Mouse (Mus musculus) embryonic facial prominence, embryonic 15.5 days (tissue): Measurements from ENCODE around the gene Acsl1. TPM values are rescaled to one million over a fixed set of nuclear protein-coding genes. Genes with fewer than 3 reads are reported as not detected.

Source experiments
- ATAC-seq: fragments of 200-750 bp; cut with Nextera tagmentation; 2 replicates; pipeline ENCODE4 v1.8.0; 2017; ENCODE audit warnings: low read depth, moderate TSS enrichment; ENCODE audit not compliant: insufficient number of reproducible peaks, low FRiP score, low TSS enrichment
- H3K27ac ChIP-seq: fragments of 300-500 bp; sonication (generic); replicated peaks from 2 replicates; pipeline ENCODE4 v1.5.1; 2015; ENCODE audit warnings: mild to moderate bottlenecking, inconsistent platforms
- H3K27me3 ChIP-seq: fragments of 300-500 bp; sonication (generic); 2 replicates; pipeline ENCODE4 v1.6.1; 2015; ENCODE audit warnings: inconsistent platforms
- H3K36me3 ChIP-seq: fragments of 300-500 bp; sonication (generic); 2 replicates; pipeline ENCODE4 v1.6.1; 2015; ENCODE audit warnings: mild to moderate bottlenecking, inconsistent platforms
- H3K4me1 ChIP-seq: fragments of 300-500 bp; sonication (generic); 2 replicates; pipeline ENCODE4 v1.6.1; 2015; ENCODE audit warnings: inconsistent platforms
- H3K4me2 ChIP-seq: fragments of 300-500 bp; sonication (generic); replicated peaks from 2 replicates; pipeline ENCODE4 v1.6.1; 2015; ENCODE audit warnings: mild to moderate bottlenecking, inconsistent platforms
- H3K4me3 ChIP-seq: fragments of 300-500 bp; sonication (generic); replicated peaks from 2 replicates; pipeline ENCODE4 v1.5.1; 2015; ENCODE audit warnings: mild to moderate bottlenecking, inconsistent platforms
- H3K9ac ChIP-seq: fragments of 300-500 bp; sonication (generic); 2 replicates; pipeline ENCODE4 v1.6.1; 2015; ENCODE audit warnings: inconsistent platforms
- H3K9me3 ChIP-seq: fragments of 300-500 bp; sonication (generic); replicated peaks from 2 replicates; pipeline ENCODE4 v1.6.1; 2016; ENCODE audit warnings: inconsistent platforms
- WGBS: fragments of 180-500 bp; shearing (Covaris S2); methylation state at CpG from one replicate; pipeline ENCODE4 v1.1.7; 2015; 5-methylcytosine and 5-hydroxymethylcytosine counted together
- polyA plus RNA-seq: library from polyadenylated mRNA; unstranded; fragments of >200 nt; fragmentation: Nextera tagmentation; extraction: Ambion mirVana; gene quantifications from 2 replicates; pipeline ENCODE4 v1.2.1, GENCODE M21; 2015

Gene Acsl1
- polyA plus RNA-seq, 1 experiment from 2014 or later = 44.2 TPM

DNA sequence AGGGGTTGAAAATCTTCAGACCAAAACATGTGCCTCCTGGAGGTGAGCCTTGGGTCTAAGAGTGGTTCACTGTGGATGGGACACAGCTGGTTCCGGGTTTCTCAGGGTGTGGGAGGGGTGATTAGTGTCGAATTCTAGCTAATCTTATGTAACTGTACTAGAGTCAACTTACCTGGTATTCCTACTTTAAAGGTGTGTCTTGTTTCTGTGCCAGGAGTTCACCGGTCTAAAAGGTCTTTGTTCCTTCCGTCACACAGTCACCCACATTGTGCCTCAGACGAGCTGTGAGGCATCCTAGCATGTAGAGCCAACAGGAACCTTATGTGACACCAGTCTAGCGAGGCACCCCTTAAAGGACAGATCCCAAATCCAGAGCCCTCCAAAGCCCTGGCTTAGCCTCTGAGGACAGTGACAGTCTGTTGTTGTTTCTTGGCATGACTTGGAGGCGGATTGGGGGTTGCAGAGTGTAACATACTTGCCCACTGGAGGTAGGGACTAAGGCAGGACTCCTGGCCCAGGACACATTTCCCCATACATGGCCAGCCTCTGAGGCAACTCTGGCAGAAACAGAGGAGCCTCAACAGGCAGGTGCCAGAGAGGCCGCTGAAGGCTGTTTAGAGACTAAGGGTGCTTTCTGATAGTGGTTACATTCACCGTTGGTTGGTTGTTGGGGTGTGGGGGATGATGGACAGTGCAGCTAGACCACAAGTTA lies 7.1 kb downstream of the Acsl1 start:
- WGBS = 74% methylated on average over 9 of the region's 9 CpGs
- H3K27me3 ChIP-seq = no peaks in the 10 kb centered on the region
- no peak for ATAC-seq
- H3K9ac ChIP-seq = no peak overlapping the region
- H3K9me3 ChIP-seq = no peaks in the 10 kb centered on the region
- no peak overlapping the region for H3K4me3 ChIP-seq
- no peak overlapping the region for H3K4me2 ChIP-seq
- H3K36me3 ChIP-seq = no peaks in the 10 kb centered on the region
- H3K4me1 ChIP-seq = peaks cover 10% of the 10 kb centered on the region
- H3K27ac ChIP-seq = peak overlapping the region; percentile 11; the same call in 1 of the 2 replicates

DNA sequence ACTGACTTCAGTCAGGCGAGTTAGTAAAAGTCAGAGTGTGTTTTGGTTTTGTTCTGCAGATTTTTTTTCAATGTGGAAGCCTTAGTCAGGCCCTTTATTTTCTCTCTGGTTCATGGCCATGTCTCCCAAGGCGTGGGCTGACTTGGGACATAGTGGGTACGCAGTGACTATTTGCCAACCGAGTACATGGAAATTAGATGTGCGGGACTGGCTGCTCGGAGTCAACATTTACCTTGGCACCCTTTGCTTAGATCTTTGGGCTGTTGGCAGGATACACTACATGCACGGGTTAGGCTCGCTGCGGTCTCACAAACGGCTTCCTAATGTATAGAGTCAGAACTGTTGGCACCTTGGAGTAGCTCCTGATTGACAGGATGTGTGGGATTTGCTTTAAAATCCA lies 7.9 kb downstream of the Acsl1 start:
- Histone ChIP-seq H3K4me3 (no peak overlapping the region), H3K27me3 (no peaks in the 10 kb centered on the region), H3K9ac (no peak overlapping the region), H3K4me1 (peaks cover 10% of the 10 kb centered on the region), H3K27ac (no peak overlapping the region), H3K9me3 (no peaks in the 10 kb centered on the region), H3K4me2 (no peak overlapping the region), H3K36me3 (no peaks in the 10 kb centered on the region)
- WGBS = 83% methylated on average over 10 of the region's 10 CpGs
- no peak for ATAC-seq

DNA sequence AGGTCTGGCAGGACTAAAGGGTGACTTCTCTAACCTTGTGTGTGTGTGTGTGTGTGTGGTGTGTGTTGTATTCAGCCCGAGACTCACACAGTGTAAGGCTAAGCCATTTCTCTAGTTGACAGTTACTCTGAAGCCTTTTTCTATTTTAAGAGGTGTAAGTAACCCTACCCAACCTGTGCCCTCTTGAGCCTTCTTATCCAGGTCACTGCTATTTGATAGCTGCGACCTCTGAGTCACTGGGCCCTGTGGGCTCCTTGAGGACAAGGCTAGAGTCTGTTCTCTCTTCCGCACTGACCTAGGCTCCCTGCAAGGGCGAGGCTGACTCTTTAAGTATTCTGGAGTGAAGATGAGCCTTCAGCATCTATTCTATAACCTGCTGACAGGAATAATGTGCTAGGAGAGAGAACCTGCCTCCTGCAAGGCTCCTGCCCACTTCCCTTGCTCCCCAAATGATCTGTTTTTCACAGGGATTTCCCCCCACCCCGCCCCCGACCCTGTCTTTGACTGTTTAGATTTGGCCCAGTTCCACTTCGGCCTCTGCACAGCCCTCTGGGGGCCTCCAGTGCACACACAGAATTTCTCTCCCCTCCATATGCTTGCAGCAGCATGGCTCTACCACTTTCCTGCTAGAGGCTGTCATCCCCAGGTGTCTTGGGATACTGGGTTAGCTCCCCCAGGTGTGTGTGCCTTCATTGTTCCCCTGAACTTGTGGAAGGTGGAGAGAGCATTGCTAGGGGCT lies 9.1 kb downstream of the Acsl1 start:
- H3K9ac ChIP-seq = no peak overlapping the region
- H3K4me3 ChIP-seq = no peak overlapping the region
- peaks cover 14% of the 10 kb centered on the region for H3K4me1 ChIP-seq
- no peaks in the 10 kb centered on the region for H3K27me3 ChIP-seq
- H3K9me3 ChIP-seq = no peaks in the 10 kb centered on the region
- H3K27ac ChIP-seq = no peak overlapping the region; the same call in 1 of the 2 replicates
- no peaks in the 10 kb centered on the region for H3K36me3 ChIP-seq
- no peak overlapping the region for H3K4me2 ChIP-seq
- ATAC-seq = no peak
- 40% methylated on average over 7 of the region's 7 CpGs for WGBS

DNA sequence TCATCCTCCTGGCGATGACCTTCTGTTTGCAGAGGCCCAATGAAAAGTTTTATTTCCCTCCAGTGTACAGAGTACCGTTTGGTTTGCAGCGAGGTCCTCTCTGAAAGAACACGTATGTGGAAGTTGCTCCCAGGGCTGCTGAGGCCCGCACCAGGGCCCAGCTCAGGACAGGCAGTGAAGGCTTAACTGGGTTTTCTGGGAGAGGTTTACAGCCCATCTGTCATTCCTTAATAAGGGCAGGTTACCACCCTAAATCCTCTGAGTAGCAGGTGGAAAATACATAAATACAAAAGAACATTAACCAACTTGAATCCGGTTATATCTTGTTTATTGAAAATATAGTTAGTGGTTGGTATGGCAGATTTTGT lies 9.7 kb downstream of the Acsl1 start:
- Histone ChIP-seq H3K36me3 (no peaks in the 10 kb centered on the region), H3K4me3 (no peak overlapping the region), H3K9ac (no peak overlapping the region), H3K4me1 (peaks cover 14% of the 10 kb centered on the region), H3K27me3 (no peaks in the 10 kb centered on the region), H3K4me2 (no peak overlapping the region), H3K9me3 (no peaks in the 10 kb centered on the region), H3K27ac (no peak overlapping the region; the same call in 1 of the 2 replicates)
- WGBS = 49% methylated on average over 6 of the region's 6 CpGs
- ATAC-seq = no peak

DNA sequence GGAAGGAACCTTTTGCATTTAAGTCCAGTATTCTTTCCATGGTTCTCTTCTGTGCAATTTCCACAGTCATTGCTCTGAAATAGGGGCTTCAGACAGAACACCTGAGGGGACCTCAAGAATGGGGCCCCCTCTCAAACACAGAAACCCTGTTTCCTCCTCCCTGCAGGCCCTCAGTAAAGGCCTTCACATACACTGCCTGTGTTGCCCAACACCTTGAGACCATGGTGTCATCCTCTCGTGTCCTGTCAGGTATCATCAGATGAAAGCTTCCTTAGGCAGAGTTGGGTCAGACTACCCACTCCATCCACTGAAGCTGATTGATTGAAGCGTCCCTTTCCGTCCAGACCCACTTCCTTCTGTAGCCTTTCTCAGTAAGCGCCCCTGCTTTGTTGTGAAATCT lies 11.9 kb downstream of the Acsl1 start:
- Histone ChIP-seq H3K4me2 (no peak overlapping the region), H3K4me3 (no peak overlapping the region), H3K4me1 (peaks cover 17% of the 10 kb centered on the region), H3K27ac (no peak overlapping the region), H3K9ac (no peak overlapping the region), H3K9me3 (no peaks in the 10 kb centered on the region), H3K36me3 (no peaks in the 10 kb centered on the region), H3K27me3 (no peaks in the 10 kb centered on the region)
- no peak for ATAC-seq
- 82% methylated on average over 4 of the region's 4 CpGs for WGBS

DNA sequence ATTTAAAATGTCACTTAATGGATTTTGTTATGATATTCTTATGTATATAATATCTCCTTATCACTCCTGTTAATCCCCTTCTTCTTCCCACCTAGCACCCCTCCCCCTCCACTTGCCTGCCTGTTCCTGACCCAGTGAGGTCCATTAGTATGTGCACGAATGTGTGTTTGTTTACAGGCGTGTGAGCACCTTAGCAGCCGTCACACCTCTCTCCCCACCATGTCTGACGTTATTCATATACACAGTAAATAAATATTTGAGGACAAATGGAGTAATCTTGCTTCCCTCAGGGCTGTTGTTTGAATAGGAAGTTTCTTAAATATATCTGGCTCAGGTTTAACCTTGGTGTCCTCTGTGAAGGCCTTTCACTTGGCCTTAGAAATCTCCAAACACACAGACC lies 12.4 kb downstream of the Acsl1 start:
- WGBS = 66% methylated on average over 4 of the region's 4 CpGs
- Histone ChIP-seq H3K9ac (no peak overlapping the region), H3K27me3 (no peaks in the 10 kb centered on the region), H3K27ac (no peak overlapping the region), H3K4me2 (no peak overlapping the region), H3K9me3 (no peaks in the 10 kb centered on the region), H3K4me3 (no peak overlapping the region), H3K4me1 (peaks cover 22% of the 10 kb centered on the region), H3K36me3 (no peaks in the 10 kb centered on the region)
- ATAC-seq = no peak

DNA sequence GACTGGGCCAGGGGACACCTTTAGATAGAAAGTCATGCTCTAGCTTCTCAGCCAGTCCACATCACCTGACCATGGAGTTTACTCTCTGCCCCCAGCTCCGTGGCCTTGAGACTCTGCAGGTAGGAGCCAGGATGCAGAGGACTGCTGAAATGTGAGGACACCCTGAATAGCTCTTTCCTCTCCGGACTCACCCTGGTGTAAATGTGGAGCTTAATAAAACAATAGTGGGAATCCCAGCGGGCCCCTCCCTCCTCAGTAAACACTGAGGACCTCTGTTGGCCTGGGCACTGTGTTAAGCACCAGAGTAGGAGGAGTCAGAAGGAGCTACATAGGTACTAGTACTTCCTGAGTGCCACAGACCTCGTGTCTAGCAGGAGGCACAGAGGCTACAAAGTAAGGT lies 13.2 kb downstream of the Acsl1 start:
- Histone ChIP-seq H3K4me3 (no peak overlapping the region), H3K27ac (no peak overlapping the region), H3K36me3 (no peaks in the 10 kb centered on the region), H3K27me3 (no peaks in the 10 kb centered on the region), H3K9ac (no peak overlapping the region), H3K4me2 (no peak overlapping the region), H3K4me1 (peaks cover 30% of the 10 kb centered on the region), H3K9me3 (no peaks in the 10 kb centered on the region)
- WGBS = 48% methylated on average over 4 of the region's 4 CpGs
- no peak for ATAC-seq

DNA sequence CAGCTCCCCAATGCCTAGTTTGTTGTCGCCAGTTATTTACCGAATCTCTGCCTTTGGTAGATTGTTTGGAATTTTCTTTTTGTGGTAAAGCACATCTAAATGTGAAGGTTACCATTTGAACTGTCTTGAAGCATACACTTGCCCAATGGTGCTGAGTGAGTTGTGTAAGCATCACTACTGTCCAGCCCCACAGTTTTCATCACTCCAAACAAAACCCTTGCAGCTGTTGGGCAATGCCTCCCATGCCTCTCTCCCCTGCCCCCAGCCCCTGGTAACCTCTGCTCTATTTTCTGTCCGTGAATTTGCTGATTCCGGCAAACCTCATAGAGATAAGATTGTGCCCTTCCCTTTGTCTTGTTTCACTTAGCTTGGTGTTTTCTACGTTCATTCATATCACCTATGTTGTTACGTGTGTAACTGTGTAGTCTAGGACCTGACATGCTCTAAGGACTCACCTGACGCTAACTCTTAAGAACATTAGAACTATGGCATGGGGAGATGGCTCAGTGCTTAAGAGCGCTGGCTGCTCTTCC lies 14.2 kb downstream of the Acsl1 start:
- 90% methylated on average over 8 of the region's 8 CpGs for WGBS
- Histone ChIP-seq H3K4me2 (no peak overlapping the region), H3K4me1 (peaks cover 26% of the 10 kb centered on the region), H3K27me3 (no peaks in the 10 kb centered on the region), H3K9me3 (no peaks in the 10 kb centered on the region), H3K27ac (no peak overlapping the region), H3K9ac (no peak overlapping the region), H3K36me3 (no peaks in the 10 kb centered on the region), H3K4me3 (no peak overlapping the region)
- ATAC-seq = no peak

DNA sequence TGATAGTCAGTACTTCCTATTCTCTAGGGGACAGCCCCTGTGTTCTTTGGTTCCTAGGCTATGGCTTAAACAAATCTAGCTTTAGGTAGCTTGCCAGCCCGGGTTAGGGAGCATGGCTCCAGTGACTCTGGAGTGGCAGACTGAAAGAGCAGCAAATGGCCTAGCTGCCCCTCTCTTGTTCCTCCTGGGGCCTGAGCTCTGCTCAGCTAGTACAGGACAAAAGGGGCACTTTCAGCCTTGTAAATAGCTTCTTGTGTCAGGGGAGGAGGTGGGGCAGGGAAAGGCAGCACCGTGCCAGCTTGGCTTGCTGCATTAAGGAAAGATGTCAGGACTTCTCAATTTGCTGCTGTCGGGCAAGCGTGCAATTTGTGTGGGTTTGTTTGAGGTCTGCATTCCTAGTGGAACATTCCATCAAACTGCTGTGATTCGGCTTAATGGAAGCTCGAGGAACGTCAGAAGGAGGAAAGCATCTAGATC lies 17.3 kb downstream of the Acsl1 start:
- 0 out of 2 replicates have a peak, but pooled peaks have one; percentile 67 for ATAC-seq
- Histone ChIP-seq H3K27me3 (no peaks in the 10 kb centered on the region), H3K4me1 (peaks cover 20% of the 10 kb centered on the region), H3K9ac (no peak overlapping the region), H3K36me3 (no peaks in the 10 kb centered on the region), H3K4me2 (peak overlapping the region; percentile 7), H3K27ac (peak overlapping the region; percentile 63; the same call in 1 of the 2 replicates), H3K9me3 (no peaks in the 10 kb centered on the region), H3K4me3 (no peak overlapping the region)
- 15% methylated on average over 7 of the region's 7 CpGs for WGBS

DNA sequence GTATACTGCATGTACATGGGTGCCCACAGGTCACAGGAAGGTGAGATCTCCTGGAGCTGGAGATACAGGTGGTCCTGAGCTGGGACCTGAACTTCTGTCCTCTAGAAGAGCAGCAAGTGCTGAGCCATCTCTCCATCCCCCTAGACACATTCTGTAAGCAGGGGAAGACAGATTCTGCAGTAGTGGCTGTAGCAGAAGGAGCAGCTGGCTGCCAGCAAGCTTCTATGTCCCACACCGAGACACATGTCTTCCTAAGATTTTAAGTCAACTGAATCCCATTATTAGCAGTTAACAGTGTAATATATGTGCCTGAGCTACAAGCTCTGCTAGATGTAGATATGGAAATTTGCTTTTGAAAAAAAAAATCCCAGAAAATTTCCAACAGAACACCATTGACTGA lies 18.4 kb downstream of the Acsl1 start:
- Histone ChIP-seq H3K36me3 (no peaks in the 10 kb centered on the region), H3K4me2 (no peak overlapping the region), H3K27ac (no peak overlapping the region), H3K9me3 (no peaks in the 10 kb centered on the region), H3K4me3 (no peak overlapping the region), H3K27me3 (no peaks in the 10 kb centered on the region), H3K9ac (no peak overlapping the region), H3K4me1 (peaks cover 20% of the 10 kb centered on the region)
- no peak for ATAC-seq
- WGBS = 51% methylated on average over 1 of the region's 1 CpGs

DNA sequence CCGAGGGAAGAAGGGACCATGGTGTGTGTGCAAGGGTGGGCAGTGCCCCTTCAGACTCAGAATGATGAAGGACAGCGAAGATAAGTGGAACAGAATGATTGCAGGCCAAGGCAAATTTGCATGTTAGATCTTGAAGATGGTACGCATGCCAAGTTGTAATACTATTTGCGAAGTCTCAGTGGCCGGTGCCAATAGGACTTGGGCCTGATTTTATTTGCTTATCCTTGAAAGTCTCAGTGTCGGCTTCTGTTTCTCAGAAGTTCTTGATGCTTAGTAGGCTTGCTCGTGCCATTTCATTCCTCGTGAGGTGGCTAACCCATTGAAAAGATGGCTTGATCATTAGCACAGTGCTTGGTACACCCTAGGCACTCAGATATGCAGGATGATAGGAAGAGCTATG lies 19.4 kb downstream of the Acsl1 start:
- WGBS = 81% methylated on average over 8 of the region's 8 CpGs
- no peak overlapping the region for H3K4me3 ChIP-seq

More for the DNA sequence above, 19.4 kb downstream of the Acsl1 start:
- Histone ChIP-seq H3K27me3 (no peaks in the 10 kb centered on the region), H3K36me3 (no peaks in the 10 kb centered on the region), H3K9me3 (no peaks in the 10 kb centered on the region), H3K27ac (no peak overlapping the region), H3K4me1 (peaks cover 16% of the 10 kb centered on the region), H3K9ac (no peak overlapping the region), H3K4me2 (no peak overlapping the region)
- no peak for ATAC-seq
